Mouse (Mus musculus) spleen, adult 2 months (tissue): ENCODE data around the gene Tsc22d3.

Experiments
- CTCF ChIP-seq: fragments of 200-500 bp; IDR thresholded peaks from 2 replicates; pipeline ENCODE4 v1.5.1; 2011; ENCODE audit warnings: mild to moderate bottlenecking, inconsistent platforms; ENCODE audit not compliant: insufficient read depth, insufficient read length, insufficient replicate concordance; ENCODE audit errors: extremely low read depth
- POLR2A ChIP-seq: fragments of 200-500 bp; IDR thresholded peaks from 2 replicates; pipeline ENCODE4 v1.6.1; 2011; ENCODE audit warnings: low read depth, low read length, inconsistent platforms

DNA sequence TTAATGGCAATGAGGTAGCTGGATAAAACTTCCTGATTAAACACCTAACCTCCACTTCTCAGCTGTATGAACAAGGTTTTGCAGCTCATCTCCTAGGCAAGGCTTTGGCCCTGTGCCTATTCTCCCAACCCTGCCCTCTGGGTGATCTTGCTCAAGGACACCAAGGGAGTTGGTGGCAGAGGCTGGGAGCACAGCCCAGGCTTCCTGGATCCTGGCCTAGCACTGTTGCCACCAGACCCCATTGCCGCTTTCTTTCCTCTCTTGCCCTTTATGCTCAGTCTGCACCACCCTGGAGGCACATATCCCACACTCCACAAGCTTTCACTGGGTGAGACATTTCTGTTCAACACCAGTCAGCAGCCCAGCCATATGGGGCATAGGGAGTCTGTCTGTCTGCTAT, 35.7 kb downstream of the Tsc22d3 start:
- TF ChIP-seq POLR2A = no peak
- no peak for TF ChIP-seq CTCF
